8 mouse cellular contexts compared by ENCODE assay signal in the genomic region with DNA sequence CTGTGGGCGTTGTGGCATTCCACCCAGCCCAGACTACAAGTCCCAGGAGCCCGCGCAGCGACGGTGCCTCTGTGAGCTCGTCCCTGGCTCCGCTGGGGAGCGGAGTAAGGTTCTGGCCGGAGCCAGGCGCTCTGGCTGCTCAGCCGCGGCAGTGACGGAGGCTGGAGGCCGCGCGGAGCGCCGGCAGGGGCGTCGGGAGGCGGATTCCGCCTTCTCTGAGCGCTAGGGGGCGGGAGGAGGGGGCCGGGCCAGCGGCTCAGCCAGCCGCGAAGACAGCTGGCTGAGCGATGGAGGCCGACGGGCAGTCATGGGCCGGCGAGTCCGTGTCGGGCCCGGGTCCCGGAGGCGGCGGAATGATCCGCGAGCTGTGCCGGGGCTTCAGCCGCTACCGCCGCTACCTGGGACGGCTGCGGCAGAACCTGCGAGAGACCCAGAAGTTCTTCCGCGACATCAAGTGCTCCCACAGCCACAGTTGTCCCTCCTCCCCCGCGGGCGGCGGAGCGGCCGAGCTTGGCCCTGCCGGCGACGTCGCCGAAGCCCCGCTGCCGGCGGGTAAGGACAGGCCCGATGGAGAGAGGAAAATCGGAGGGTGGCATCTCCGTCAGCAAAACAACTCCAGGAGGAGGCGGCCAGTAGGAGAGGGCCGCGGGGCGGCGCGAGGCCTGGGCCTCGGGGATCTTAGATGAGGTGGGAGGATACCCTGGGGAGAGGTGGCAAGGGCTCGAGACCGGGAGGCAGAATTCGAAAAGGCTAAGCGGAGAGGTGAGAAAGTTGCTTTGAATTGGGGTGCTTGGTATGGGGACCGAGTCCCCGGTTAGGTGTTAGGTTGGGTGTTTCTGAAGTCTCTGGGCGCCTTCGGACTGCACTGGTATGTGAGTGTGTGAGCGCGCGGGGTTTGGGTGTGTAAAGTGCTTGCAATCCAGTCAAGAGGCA. TPM values are rescaled to one million over a fixed set of nuclear protein-coding genes. Genes with fewer than 3 reads are reported as not detected.
DNase-seq lines count a peak whose midpoint lies in the region; ATAC-seq lines count a peak whose summit lies in the region.

A gene (plus strand): TSS at position 237 of the 933 bp plus-strand sequence.

- DNase-seq in WW6 (ENCODE audit: low read depth, low spot score), result peak; percentile 87
- DNase-seq in cerebellum, postnatal 4 days (ENCODE audit: low spot score in 2 of 2), result peak; percentile 73 to 89
- peak; percentile 94 for DNase-seq in gastrocnemius, adult 18-20 months (ENCODE audit: low spot score)
- peak; percentile 85 to 93 for DNase-seq in left cerebral cortex, adult 18-20 months (ENCODE audit: low spot score in 2 of 2)
- DNase-seq in right cerebral cortex, adult 18-20 months, result peak; percentile 94
- DNase-seq in urinary bladder, postnatal 10 days (ENCODE audit: low spot score), result peak; percentile 78

- peak; percentile 99 for ATAC-seq in hindbrain, embryonic 16.5 days

- peaks cover 44% of the 10 kb centered on the region for H3K79me2 ChIP-seq in macrophage (ENCODE audit: inconsistent target)

- peak within 1 kb of the TSS; percentile 64 for H3K4me2 ChIP-seq in hindbrain, embryonic 16.5 days (ENCODE audit: low read length)

- no peaks in the 10 kb centered on the region for H3K27me3 ChIP-seq in hindbrain, embryonic 16.5 days (replicated peaks; ENCODE audit: control insufficient read depth, insufficient read depth, low read length)

- peak within 1 kb of the TSS; percentile 57 for H3K4me3 ChIP-seq in hindbrain, embryonic 16.5 days (ENCODE audit: low read length)
- H3K4me3 ChIP-seq in macrophage (ENCODE audit: inconsistent target), result peak within 1 kb of the TSS; percentile 61

- H3K9ac ChIP-seq in hindbrain, embryonic 16.5 days (ENCODE audit: low read depth, low read length), result peak within 1 kb of the TSS; percentile 78

- H3K4me1 ChIP-seq in hindbrain, embryonic 16.5 days (ENCODE audit: control insufficient read depth, insufficient read depth, low read depth, low read length), result peaks cover 12% of the 10 kb centered on the region

- H3K9me3 ChIP-seq in hindbrain, embryonic 16.5 days (ENCODE audit: control insufficient read depth, low read length), result no peaks in the 10 kb centered on the region

- H3K36me3 ChIP-seq in hindbrain, embryonic 16.5 days (ENCODE audit: control insufficient read depth, insufficient read depth, low read length), result no peaks in the 10 kb centered on the region
- no peaks in the 10 kb centered on the region for H3K36me3 ChIP-seq in macrophage (ENCODE audit: inconsistent target)

- H3K27ac ChIP-seq in hindbrain, embryonic 16.5 days (ENCODE audit: low read depth, low read length), result peak within 1 kb of the TSS; percentile 82
- H3K27ac ChIP-seq in macrophage, result peak within 1 kb of the TSS; percentile 52

- under 1% methylated on average over 79 of the region's 85 CpGs for WGBS in hindbrain, embryonic 16.5 days
- WGBS in macrophage (ENCODE audit: missing documents), result under 1% methylated on average over 82 of the region's 85 CpGs

RNA-seq across cellular contexts. Expression of the gene that starts here (rescaled TPM):
- total RNA-seq in gastrocnemius, adult 18-20 months (2021), result 1 to 10 TPM; 9.6 to 9.9 TPM
- 7.9 and 9.7 TPM in 2 replicates for polyA plus RNA-seq in hindbrain, embryonic 16.5 days (2015; fragmentation: Nextera tagmentation; extraction: Ambion mirVana)
- 10 to 100 TPM; 44.3 to 45.2 TPM for total RNA-seq in left cerebral cortex, adult 18-20 months (2021)
- total RNA-seq in macrophage (2018; cell fraction: chromatin; rRNA removed), result 100 to 1,000 TPM in 11 of 26 experiments, 10 to 100 TPM in 15; 59.5 to 135 (median 84.8) TPM
- 10 to 100 TPM in 15 of 26 experiments, 1 to 10 TPM in 11; 4.1 to 19.7 (median 11.6) TPM for total RNA-seq in macrophage (2018; cell fraction: cytosol; rRNA removed)
- total RNA-seq in macrophage (2018; cell fraction: nucleus; rRNA removed), result 10 to 100 TPM; 24.5 to 92.9 (median 52.1) TPM
- polyA plus RNA-seq in macrophage (2018), result 9.6 to 14.6 TPM (median 10.1 TPM) in 3 replicates

Comparison
In these comparisons a context has a peak if more than half of its experiments do, and no peak if none do; other contexts are left out.
1. Peak in every context shown above with its lines: DNase-seq, ATAC-seq, H3K4me3 ChIP-seq and H3K27ac ChIP-seq.
2. RNA of the gene that starts here (total RNA-seq): 44.3 to 45.2 TPM in left cerebral cortex, adult 18-20 months; 9.6 to 9.9 TPM in gastrocnemius, adult 18-20 months; every median in the first group is over 4 times any median in the second.